Mouse (Mus musculus): Measurements from ENCODE around the gene Adamts9. TPM values are rescaled to one million over a fixed set of nuclear protein-coding genes. Genes with fewer than 3 reads are reported as not detected.

Adamts9 gene
- polyA plus RNA-seq, 1 experiment from 2014 or later: 8.2 TPM

GRCm38 (mm10) chr6:92878771-92879170 is 64.5 kb downstream of the Adamts9 start:
- Histone ChIP-seq H3K9ac (ENCODE audit: low read depth, low read length) (no peak overlapping the region), H3K4me1 (ENCODE audit: control insufficient read depth, insufficient read depth, low read length) (peaks cover 7% of the 10 kb centered on the region; the same call in 1 of the 2 replicates), H3K27me3 (replicated peaks; ENCODE audit: control insufficient read depth, insufficient read depth, low read length) (no peaks in the 10 kb centered on the region), H3K9me3 (ENCODE audit: control insufficient read depth, low read length) (no peaks in the 10 kb centered on the region), H3K4me3 (ENCODE audit: low read depth, low read length) (no peak overlapping the region), H3K36me3 (ENCODE audit: control insufficient read depth, insufficient read depth, low read length) (peaks cover 43% of the 10 kb centered on the region), H3K27ac (replicated peaks; ENCODE audit: low read depth, low read length) (no peak overlapping the region), H3K4me2 (ENCODE audit: low read depth, low read length) (no peak overlapping the region)
- no peak for ATAC-seq (ENCODE audit: low read depth)
- WGBS: 93% methylated on average over 5 of the region's 5 CpGs
- DNase-seq (ENCODE audit: low spot score): no peak

- Histone ChIP-seq H3K4me3 (ENCODE audit: low read depth, low read length) (no peak overlapping the region), H3K36me3 (ENCODE audit: control insufficient read depth, insufficient read depth, low read length) (peaks cover 45% of the 10 kb centered on the region)
- WGBS: 91% methylated on average over 4 of the region's 4 CpGs
Measured at GRCm38 (mm10) chr6:92877236-92877635, 66.1 kb downstream of the Adamts9 start.

GRCm38 (mm10) chr6:92876121-92876520 is 67.2 kb downstream of the Adamts9 start:
- Histone ChIP-seq H3K27me3 (replicated peaks; ENCODE audit: control insufficient read depth, insufficient read depth, low read length) (no peaks in the 10 kb centered on the region), H3K9me3 (ENCODE audit: control insufficient read depth, low read length) (no peaks in the 10 kb centered on the region), H3K4me2 (ENCODE audit: low read depth, low read length) (no peak overlapping the region), H3K4me3 (ENCODE audit: low read depth, low read length) (no peak overlapping the region), H3K27ac (replicated peaks; ENCODE audit: low read depth, low read length) (no peak overlapping the region), H3K4me1 (ENCODE audit: control insufficient read depth, insufficient read depth, low read length) (no peaks in the 10 kb centered on the region), H3K36me3 (ENCODE audit: control insufficient read depth, insufficient read depth, low read length) (peaks cover 49% of the 10 kb centered on the region), H3K9ac (ENCODE audit: low read depth, low read length) (no peak overlapping the region)
- no peak for DNase-seq (ENCODE audit: low spot score)
- 83% methylated on average over 5 of the region's 5 CpGs for WGBS
- no peak for ATAC-seq (ENCODE audit: low read depth)

More at GRCm38 (mm10) chr6:92877236-92877635, 66.1 kb downstream of the Adamts9 start:
- Histone ChIP-seq H3K4me1 (ENCODE audit: control insufficient read depth, insufficient read depth, low read length) (no peaks in the 10 kb centered on the region), H3K4me2 (ENCODE audit: low read depth, low read length) (no peak overlapping the region), H3K9me3 (ENCODE audit: control insufficient read depth, low read length) (no peaks in the 10 kb centered on the region), H3K27ac (replicated peaks; ENCODE audit: low read depth, low read length) (no peak overlapping the region), H3K27me3 (replicated peaks; ENCODE audit: control insufficient read depth, insufficient read depth, low read length) (no peaks in the 10 kb centered on the region), H3K9ac (ENCODE audit: low read depth, low read length) (no peak overlapping the region)
- no peak for DNase-seq (ENCODE audit: low spot score)
- ATAC-seq (ENCODE audit: low read depth): no peak

- 87% methylated on average over 2 of the region's 2 CpGs for WGBS
Measured at GRCm38 (mm10) chr6:92875340-92875739, 68.0 kb downstream of the Adamts9 start.

GRCm38 (mm10) chr6:92874854-92875253 is 68.4 kb downstream of the Adamts9 start:
- ATAC-seq (ENCODE audit: low read depth): no peak
- Histone ChIP-seq H3K36me3 (ENCODE audit: control insufficient read depth, insufficient read depth, low read length) (peaks cover 41% of the 10 kb centered on the region), H3K4me1 (ENCODE audit: control insufficient read depth, insufficient read depth, low read length) (peaks cover 2% of the 10 kb centered on the region; the same call in 1 of the 2 replicates), H3K9me3 (ENCODE audit: control insufficient read depth, low read length) (no peaks in the 10 kb centered on the region), H3K4me2 (ENCODE audit: low read depth, low read length) (no peak overlapping the region), H3K9ac (ENCODE audit: low read depth, low read length) (no peak overlapping the region), H3K4me3 (ENCODE audit: low read depth, low read length) (no peak overlapping the region), H3K27ac (replicated peaks; ENCODE audit: low read depth, low read length) (no peak overlapping the region), H3K27me3 (replicated peaks; ENCODE audit: control insufficient read depth, insufficient read depth, low read length) (no peaks in the 10 kb centered on the region)
- 62% methylated on average over 5 of the region's 5 CpGs for WGBS
- no peak for DNase-seq (ENCODE audit: low spot score)

More at GRCm38 (mm10) chr6:92875340-92875739, 68.0 kb downstream of the Adamts9 start:
- Histone ChIP-seq H3K4me1 (ENCODE audit: control insufficient read depth, insufficient read depth, low read length) (no peaks in the 10 kb centered on the region), H3K9ac (ENCODE audit: low read depth, low read length) (no peak overlapping the region), H3K9me3 (ENCODE audit: control insufficient read depth, low read length) (no peaks in the 10 kb centered on the region), H3K36me3 (ENCODE audit: control insufficient read depth, insufficient read depth, low read length) (peaks cover 45% of the 10 kb centered on the region), H3K27me3 (replicated peaks; ENCODE audit: control insufficient read depth, insufficient read depth, low read length) (no peaks in the 10 kb centered on the region), H3K4me3 (ENCODE audit: low read depth, low read length) (no peak overlapping the region), H3K4me2 (ENCODE audit: low read depth, low read length) (no peak overlapping the region), H3K27ac (replicated peaks; ENCODE audit: low read depth, low read length) (no peak overlapping the region)
- DNase-seq (ENCODE audit: low spot score) (no peak), ATAC-seq (ENCODE audit: low read depth) (no peak)

GRCm38 (mm10) chr6:92872766-92873165 is 70.5 kb downstream of the Adamts9 start:
- 76% methylated on average over 10 of the region's 10 CpGs for WGBS
- H3K4me1 ChIP-seq (ENCODE audit: control insufficient read depth, insufficient read depth, low read length): peaks cover 6% of the 10 kb centered on the region; the same call in 1 of the 2 replicates
- ATAC-seq (ENCODE audit: low read depth) (no peak), DNase-seq (ENCODE audit: low spot score) (no peak)
- no peaks in the 10 kb centered on the region for H3K9me3 ChIP-seq (ENCODE audit: control insufficient read depth, low read length)
- no peak overlapping the region for H3K4me3 ChIP-seq (ENCODE audit: low read depth, low read length)
- H3K27me3 ChIP-seq (replicated peaks; ENCODE audit: control insufficient read depth, insufficient read depth, low read length): no peaks in the 10 kb centered on the region
- H3K36me3 ChIP-seq (ENCODE audit: control insufficient read depth, insufficient read depth, low read length): peaks cover 26% of the 10 kb centered on the region
- H3K4me2 ChIP-seq (ENCODE audit: low read depth, low read length): no peak overlapping the region
- no peak overlapping the region for H3K9ac ChIP-seq (ENCODE audit: low read depth, low read length)
- no peak overlapping the region for H3K27ac ChIP-seq (replicated peaks; ENCODE audit: low read depth, low read length)

GRCm38 (mm10) chr6:92871813-92872212 is 71.5 kb downstream of the Adamts9 start:
- Histone ChIP-seq H3K4me3 (ENCODE audit: low read depth, low read length) (no peak overlapping the region), H3K4me2 (ENCODE audit: low read depth, low read length) (no peak overlapping the region), H3K27ac (replicated peaks; ENCODE audit: low read depth, low read length) (no peak overlapping the region), H3K4me1 (ENCODE audit: control insufficient read depth, insufficient read depth, low read length) (peaks cover 6% of the 10 kb centered on the region; the same call in 1 of the 2 replicates), H3K9me3 (ENCODE audit: control insufficient read depth, low read length) (no peaks in the 10 kb centered on the region), H3K27me3 (replicated peaks; ENCODE audit: control insufficient read depth, insufficient read depth, low read length) (no peaks in the 10 kb centered on the region), H3K36me3 (ENCODE audit: control insufficient read depth, insufficient read depth, low read length) (peaks cover 17% of the 10 kb centered on the region; the same call in 1 of the 2 replicates), H3K9ac (ENCODE audit: low read depth, low read length) (no peak overlapping the region)
- 79% methylated on average over 4 of the region's 4 CpGs for WGBS
- ATAC-seq (ENCODE audit: low read depth) (no peak), DNase-seq (ENCODE audit: low spot score) (no peak)

- ATAC-seq (ENCODE audit: low read depth) (peak; percentile 62; the same call in 1 of the 2 replicates), DNase-seq (ENCODE audit: low spot score) (peak; percentile 41)
- Histone ChIP-seq H3K27me3 (replicated peaks; ENCODE audit: control insufficient read depth, insufficient read depth, low read length) (no peaks in the 10 kb centered on the region), H3K4me1 (ENCODE audit: control insufficient read depth, insufficient read depth, low read length) (peaks cover 6% of the 10 kb centered on the region; the same call in 1 of the 2 replicates), H3K27ac (replicated peaks; ENCODE audit: low read depth, low read length) (peak overlapping the region; percentile 22), H3K36me3 (ENCODE audit: control insufficient read depth, insufficient read depth, low read length) (peaks cover 15% of the 10 kb centered on the region; the same call in 1 of the 2 replicates), H3K4me2 (ENCODE audit: low read depth, low read length) (peak overlapping the region; percentile 33; the same call in 1 of the 2 replicates), H3K9me3 (ENCODE audit: control insufficient read depth, low read length) (no peaks in the 10 kb centered on the region), H3K9ac (ENCODE audit: low read depth, low read length) (no peak overlapping the region), H3K4me3 (ENCODE audit: low read depth, low read length) (no peak overlapping the region)
- WGBS: 28% methylated on average over 16 of the region's 16 CpGs
Measured at GRCm38 (mm10) chr6:92869582-92870219, 73.6 kb downstream of the Adamts9 start.

All from embryonic facial prominence, embryonic 14.5 days (tissue).